Mouse (Mus musculus) A20 (cell line): ENCODE results near the gene E130311K13Rik.

Source experiments
- DNase-seq: peaks from one replicate; pipeline ENCODE4 v3.0.0-alpha.2; 2011; ENCODE audit warnings: low read depth, low spot score

E130311K13Rik gene

GRCm38 (mm10) chr3:63928878-63929859, at the start of gene E130311K13Rik:
E130311K13Rik (minus strand) TSS chr3:63929472.
- DNase-seq = peak; percentile 92

- DNase-seq = no peak
These were observed 48.6 kb upstream of the E130311K13Rik start for GRCm38 (mm10) chr3:63977895-63978294.

GRCm38 (mm10) chr3:63975955-63976908, 47.0 kb upstream of the E130311K13Rik start, which contains the start of gene Gmps:
Gmps (plus strand) TSS chr3:63976106.
- peak; percentile 96 for DNase-seq

DNA sequence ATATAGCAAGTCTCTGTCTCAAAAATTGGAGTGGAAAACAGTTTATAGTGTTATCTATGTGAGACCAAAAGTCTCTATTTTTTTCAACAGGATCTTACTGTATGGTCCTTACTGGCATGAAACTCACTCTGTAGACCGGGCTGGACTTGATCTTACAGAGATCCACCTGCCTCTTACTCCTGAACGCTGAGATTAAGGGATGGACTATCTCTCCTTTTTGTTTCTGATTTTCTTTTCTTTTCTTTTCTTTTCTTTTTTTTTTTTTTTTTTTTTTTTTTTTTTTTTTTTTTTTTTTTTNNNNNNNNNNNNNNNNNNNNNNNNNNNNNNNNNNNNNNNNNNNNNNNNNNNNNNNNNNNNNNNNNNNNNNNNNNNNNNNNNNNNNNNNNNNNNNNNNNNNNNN, 36.7 kb upstream of the E130311K13Rik start:
- DNase-seq = no peak

GRCm38 (mm10) chr3:63964922-63965249, 35.6 kb upstream of the E130311K13Rik start:
- DNase-seq = no peak

DNA sequence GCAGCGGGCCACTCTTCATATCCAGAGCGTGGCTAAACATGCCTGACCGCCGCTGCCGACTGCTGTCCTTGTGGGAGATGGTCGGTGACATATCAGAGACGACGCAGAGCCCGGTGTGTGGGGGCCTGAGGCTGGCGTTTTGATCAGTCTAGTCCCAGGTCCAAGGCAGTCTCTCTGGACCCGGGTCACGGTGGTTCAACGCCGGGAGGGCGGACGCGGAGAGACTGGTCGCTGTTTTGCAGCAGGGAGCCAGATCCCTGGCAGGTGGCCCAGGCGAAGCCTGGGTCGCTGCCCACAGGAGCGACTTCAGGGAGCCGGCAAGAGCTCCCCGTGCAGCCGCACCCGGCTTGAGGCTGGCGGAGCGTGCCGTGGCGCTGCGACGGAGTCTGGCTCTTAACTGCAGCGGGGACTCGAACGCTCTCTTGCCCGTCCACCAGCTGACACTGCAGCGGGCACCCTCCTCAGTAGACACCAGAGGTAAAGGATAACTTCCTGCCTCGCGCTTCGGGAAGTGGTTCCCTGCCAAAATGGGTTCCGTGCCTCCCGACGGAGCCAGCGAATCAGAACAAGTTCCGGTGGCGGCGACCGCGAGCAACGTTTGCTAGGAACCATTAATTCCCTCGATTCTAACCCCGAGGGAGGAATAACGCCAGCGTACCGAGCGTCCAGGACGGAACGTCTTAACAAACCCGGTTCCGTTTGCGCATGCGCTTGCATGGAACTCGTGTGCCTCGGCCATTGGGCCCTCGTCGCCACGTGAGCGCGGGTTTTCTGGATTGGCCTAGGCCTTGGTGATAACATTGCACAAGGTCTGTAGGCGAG, 35.0 kb upstream of the E130311K13Rik start, which contains the start of gene Slc33a1:
Gene Slc33a1 (minus strand): TSS at position 669 of the 822 bp plus-strand sequence.
- peak; percentile 99 for DNase-seq

DNA sequence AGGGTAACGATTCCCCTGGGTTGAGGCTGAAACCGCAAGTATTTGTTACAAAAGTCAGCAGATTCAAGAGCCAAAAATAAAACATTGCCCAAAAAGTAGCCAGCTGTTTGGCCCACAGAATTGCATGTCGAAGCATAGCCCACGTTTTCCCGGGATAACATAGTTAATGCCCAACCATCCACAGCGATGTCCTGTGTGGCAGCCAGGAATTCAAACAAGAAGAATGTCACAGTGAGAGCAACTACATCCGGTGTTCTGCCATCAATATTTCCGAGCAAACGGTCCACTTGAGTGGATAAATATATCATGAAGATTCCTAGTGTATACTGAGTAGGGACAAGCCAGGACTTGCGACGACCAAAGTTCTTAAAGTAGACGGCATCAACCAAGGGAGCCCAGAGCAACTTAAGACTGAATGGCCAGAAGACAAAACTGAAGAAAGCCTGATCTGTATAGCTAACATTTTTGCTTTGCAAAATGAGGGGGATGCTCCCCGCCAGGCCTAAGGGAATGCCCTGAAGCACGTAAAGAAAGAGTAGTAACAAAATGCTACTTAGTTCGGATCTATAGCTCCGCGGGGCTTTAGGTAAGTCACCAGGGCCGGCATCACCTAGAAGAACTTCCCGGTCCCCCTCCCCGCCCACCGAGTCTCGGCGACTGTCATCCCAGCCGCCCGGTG, 34.3 kb upstream of the E130311K13Rik start:
- DNase-seq = peak; percentile 63

- no peak for DNase-seq
These were observed 20.6 kb upstream of the E130311K13Rik start for GRCm38 (mm10) chr3:63949837-63950236.

GRCm38 (mm10) chr3:63941204-63941850, 12.1 kb upstream of the E130311K13Rik start:
- DNase-seq = no peak

DNA sequence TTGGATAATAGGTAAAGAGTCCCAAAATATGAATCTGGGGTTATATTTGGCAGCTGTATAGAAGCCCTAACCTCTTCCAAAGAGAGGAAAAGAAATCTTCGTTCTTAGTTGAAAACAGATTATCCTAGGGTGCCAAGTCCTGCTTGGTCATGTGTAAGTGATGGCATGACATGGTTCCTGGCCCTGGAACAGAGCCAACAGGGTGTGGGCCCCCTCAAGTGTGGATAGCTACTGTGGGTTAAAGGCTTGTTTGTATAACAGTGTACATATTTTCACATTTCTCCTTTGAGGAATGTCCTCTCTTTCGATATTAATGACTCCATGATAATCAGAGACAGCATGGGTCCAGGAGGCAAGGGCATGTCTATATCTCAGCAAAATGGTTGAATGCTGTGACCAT, 9.7 kb upstream of the E130311K13Rik start:
- DNase-seq = no peak

- DNase-seq = peak; percentile 45
These were observed 9.6 kb downstream of the E130311K13Rik start for GRCm38 (mm10) chr3:63919634-63920033.

- DNase-seq = no peak
These were observed 19.0 kb downstream of the E130311K13Rik start for GRCm38 (mm10) chr3:63910301-63910700.

GRCm38 (mm10) chr3:63905241-63905640, 24.0 kb downstream of the E130311K13Rik start:
- DNase-seq = no peak

GRCm38 (mm10) chr3:63904157-63904556, 25.1 kb downstream of the E130311K13Rik start:
- DNase-seq = no peak

- no peak for DNase-seq
These were observed 29.2 kb downstream of the E130311K13Rik start for GRCm38 (mm10) chr3:63900021-63900571.

DNA sequence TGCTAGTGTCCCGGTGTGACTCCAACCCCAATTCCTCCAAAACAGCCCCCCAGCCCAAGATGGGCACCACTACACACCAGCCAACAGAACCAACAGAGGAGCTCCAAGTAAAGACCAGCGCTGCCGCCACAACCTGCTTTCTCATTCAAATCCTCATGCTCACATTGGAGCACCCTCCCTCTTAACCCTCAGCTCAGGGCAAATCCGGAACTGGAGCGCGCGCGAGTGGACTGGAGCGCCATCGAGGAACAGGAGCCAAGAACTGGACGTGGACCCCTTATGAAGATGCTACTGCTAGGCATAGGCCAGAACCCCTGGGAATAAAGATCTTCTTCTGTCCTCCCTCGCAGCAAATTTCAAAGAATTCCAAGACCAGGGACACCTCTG, 30.0 kb downstream of the E130311K13Rik start, which contains the start of gene Plch1:
Gene Plch1 (minus strand): TSS at position 164 of the 387 bp plus-strand sequence.
- DNase-seq = no peak

DNA sequence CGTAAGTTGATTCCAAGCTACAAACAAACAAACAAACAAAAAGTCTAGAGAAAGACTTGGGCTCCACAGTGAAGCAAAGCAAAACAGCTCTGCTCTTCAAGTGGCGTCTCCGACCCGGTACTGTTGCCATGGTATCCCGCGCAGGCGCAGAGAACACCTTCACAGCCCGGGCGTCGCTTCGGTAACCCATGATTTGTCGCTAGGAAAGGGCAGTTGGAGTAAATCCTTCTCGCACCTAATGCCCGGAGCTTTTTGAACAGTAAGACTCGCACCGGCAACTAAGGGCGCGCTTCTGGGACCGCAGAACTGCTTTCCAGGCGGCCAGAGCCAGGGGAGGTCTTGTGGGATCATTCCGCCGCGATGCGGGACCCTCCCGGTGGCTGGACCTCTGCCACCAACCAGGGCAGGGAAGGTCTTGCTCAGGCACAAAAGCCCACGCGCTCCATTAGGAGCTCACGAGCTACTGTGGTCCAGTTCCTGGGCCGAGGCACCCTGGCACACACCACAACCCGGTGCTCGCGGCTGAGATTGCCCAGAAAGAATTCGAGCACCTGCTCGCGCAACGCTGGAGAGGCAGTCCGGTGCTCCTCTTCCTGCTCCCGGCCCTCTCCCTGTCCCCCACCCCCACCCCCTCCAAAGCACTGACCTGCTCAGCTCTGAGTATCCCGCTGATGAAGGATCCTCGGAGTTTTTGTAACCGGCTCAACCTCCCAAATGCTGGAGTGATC, 30.5 kb downstream of the E130311K13Rik start:
- DNase-seq = no peak

DNA sequence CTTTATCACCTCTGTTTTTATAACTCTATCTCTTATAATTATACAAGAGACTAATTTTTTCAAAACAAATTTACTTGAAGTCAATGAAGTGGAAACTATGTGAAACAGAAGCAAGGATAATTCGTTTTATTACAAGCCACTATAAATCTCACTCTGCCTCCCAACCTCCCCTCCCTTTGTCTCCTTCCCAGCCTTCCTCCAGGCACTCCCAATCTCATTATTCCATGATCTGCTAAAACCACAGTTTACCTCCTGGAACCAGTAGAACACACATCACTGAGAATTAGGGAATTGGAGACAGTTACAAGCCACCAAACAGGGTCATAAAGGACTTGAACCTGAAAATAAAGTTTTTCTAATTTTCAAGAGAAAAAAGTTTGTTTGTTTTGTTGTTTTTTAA, 32.1 kb downstream of the E130311K13Rik start:
- no peak for DNase-seq

DNA sequence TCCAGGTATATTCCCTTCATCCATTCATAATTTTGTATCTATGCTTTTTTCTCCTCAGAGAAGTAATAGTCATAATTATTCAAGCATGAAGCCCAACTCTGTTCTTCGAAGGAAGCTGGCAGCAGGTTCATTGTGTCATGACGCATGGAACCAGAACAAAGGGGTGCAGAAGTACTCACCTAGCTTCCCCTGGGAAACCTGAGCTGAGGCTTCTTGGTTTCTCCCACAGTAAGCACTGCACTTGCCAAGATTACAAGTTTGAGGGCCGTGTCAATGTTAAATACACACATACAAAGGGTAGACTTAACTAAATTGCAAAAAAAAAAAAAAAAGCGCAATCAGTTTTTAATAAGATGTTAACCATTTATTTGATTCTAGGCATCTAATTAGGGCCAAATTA, 33.0 kb downstream of the E130311K13Rik start:
- DNase-seq = no peak
